Mouse (Mus musculus): ENCODE measurements around the gene Rab3gap1.

- TF ChIP-seq CTCF (IDR thresholded peaks at IDR 0.05; ENCODE audit: low read depth): no peak
- no peak for TF ChIP-seq EP300 (optimal IDR thresholded peaks at IDR 0.05)
Measured at GRCm38 (mm10) chr1:127976106-127976505, 107.5 kb downstream of the Rab3gap1 start.
